Mouse (Mus musculus) ES-E14 (cell line): ENCODE measurements around the gene Prelid3b. TPM values are rescaled to one million over a fixed set of nuclear protein-coding genes. Genes with fewer than 3 reads are reported as not detected.

Experiments
- DNase-seq: peaks from one replicate; pipeline ENCODE4 v3.0.0-alpha.2; 2013; ENCODE audit warnings: low read depth, low spot score
- H3K27ac ChIP-seq: 2 replicates; pipeline ENCODE4 v1.5.1; 2012; ENCODE audit warnings: low read depth, mild to moderate bottlenecking, low read length, moderate library complexity, mixed read lengths; ENCODE audit not compliant: poor library complexity, insufficient read depth, severe bottlenecking
- H3K36me3 ChIP-seq: 2 replicates; pipeline ENCODE4 v1.6.1; 2012; ENCODE audit warnings: mild to moderate bottlenecking, low read length, moderate library complexity, mixed read lengths; ENCODE audit not compliant: control insufficient read depth, poor library complexity, insufficient read depth, severe bottlenecking
- H3K4me1 ChIP-seq, 2 experiments: fragments of 150-350 bp in 1 of 2; sonication (generic) in 1 of 2; 2 replicates each; pipeline ENCODE4 v1.6.1; 2012; ENCODE audit warnings: low read length in 2 of 2, mild to moderate bottlenecking in 1 of 2, mixed read lengths in 1 of 2; ENCODE audit not compliant: control insufficient read depth in 2 of 2, insufficient read depth in 2 of 2, poor library complexity in 1 of 2
- H3K4me3 ChIP-seq, 2 experiments: fragments of 150-350 bp in 1 of 2; sonication (generic) in 1 of 2; 2 replicates each; pipeline ENCODE4 v1.5.1; 2012; ENCODE audit warnings: low read length in 2 of 2, low read depth in 1 of 2, mild to moderate bottlenecking in 1 of 2, mixed read lengths in 1 of 2; ENCODE audit not compliant: insufficient read depth in 1 of 2, poor library complexity in 1 of 2, severe bottlenecking in 1 of 2
- H3K9ac ChIP-seq: 2 replicates; pipeline ENCODE4 v1.6.1; 2012; ENCODE audit warnings: low read depth, mild to moderate bottlenecking, low read length, mixed read lengths; ENCODE audit not compliant: poor library complexity, insufficient read depth, severe bottlenecking
- H3K9me3 ChIP-seq: fragments of 150-350 bp; sonication (generic); 2 replicates; pipeline ENCODE4 v1.6.1; 2012; ENCODE audit warnings: low read depth, mild to moderate bottlenecking, low read length; ENCODE audit not compliant: control insufficient read depth, insufficient read depth
- CHD2 ChIP-seq: IDR thresholded peaks from 2 replicates; pipeline ENCODE4 v1.6.1; 2014; ENCODE audit warnings: mild to moderate bottlenecking, low read depth, low read length, inconsistent platforms
- HCFC1 ChIP-seq: IDR thresholded peaks from 2 replicates; pipeline ENCODE4 v1.6.1; 2012; ENCODE audit warnings: low read length, inconsistent platforms, borderline replicate concordance; ENCODE audit not compliant: insufficient read depth
- MAFK ChIP-seq: IDR thresholded peaks from 2 replicates; pipeline ENCODE4 v1.6.1; 2014; ENCODE audit warnings: mild to moderate bottlenecking, low read depth, low read length, inconsistent platforms; ENCODE audit not compliant: insufficient read depth
- ZC3H11A ChIP-seq: IDR thresholded peaks from 2 replicates; pipeline ENCODE4 v1.6.1; 2012; ENCODE audit warnings: low read depth, mild to moderate bottlenecking, inconsistent platforms, low read length, borderline replicate concordance
- ZNF384 ChIP-seq: IDR thresholded peaks from 2 replicates; pipeline ENCODE4 v1.6.1; 2012; ENCODE audit warnings: low read depth, low read length, inconsistent platforms
- in situ Hi-C, 2 experiments: fragments of 600-800 bp; cut with MboI; formaldehyde crosslinking; loops; one replicate each; pipeline ENCODE4 v1.15.1; 2025; ENCODE audit warnings: low sequenced_read_pairs in 2 of 2, inconsistent platforms in 1 of 2; ENCODE audit not compliant: unreplicated experiment in 2 of 2
- total RNA-seq: library from RNA; depleted of rRNA; stranded (reverse); fragments of 300-350 nt; gene quantifications from 2 replicates; pipeline ENCODE4 v1.2.3, GENCODE M21; 2012

Prelid3b gene
- total RNA-seq, 1 experiment, result 63.4 TPM

DNA sequence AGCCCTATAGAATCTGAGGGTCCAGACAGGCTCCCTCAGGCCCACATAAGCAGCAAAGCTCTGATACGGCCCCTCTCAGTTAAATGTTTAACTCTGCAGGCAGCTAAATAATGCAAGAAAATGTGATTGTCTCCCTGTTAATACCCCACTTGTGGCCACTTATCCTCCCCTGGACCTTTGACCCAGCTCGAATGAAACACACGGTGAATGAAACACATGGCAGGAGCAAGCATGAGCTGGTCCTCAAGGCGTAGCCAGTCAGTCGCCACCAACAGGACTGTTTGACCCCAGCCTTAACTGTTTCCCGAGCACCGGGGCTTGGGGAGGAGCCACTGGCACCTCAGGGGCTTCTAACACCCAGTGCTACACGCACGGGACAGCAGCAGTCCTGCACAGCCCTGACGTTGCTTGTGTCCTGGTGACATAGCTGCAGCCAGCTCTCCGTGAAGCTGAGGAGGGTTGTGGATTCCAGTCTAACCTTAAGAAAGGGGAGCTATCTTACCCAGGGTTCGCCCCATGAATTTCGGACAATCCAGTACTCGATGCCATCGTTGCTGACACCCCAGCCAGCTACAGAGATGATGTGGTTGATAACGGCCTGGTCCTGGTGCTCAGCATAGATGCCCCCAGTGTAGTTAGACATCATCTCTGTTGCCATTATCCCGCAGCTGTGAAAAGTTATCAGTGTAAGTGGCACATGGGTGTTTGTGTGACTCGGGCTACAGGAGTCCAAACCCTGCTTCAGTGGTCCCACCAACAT lies 44.6 kb downstream of the Prelid3b start:
- Histone ChIP-seq H3K4me1 (no peaks in the 10 kb centered on the region; a peak in 1 of 4 replicates), H3K9ac (no peak overlapping the region), H3K36me3 (peaks cover 67% of the 10 kb centered on the region), H3K4me3 (no peak overlapping the region), H3K27ac (no peak overlapping the region), H3K9me3 (no peaks in the 10 kb centered on the region)
- no peak for TF ChIP-seq HCFC1
- TF ChIP-seq CHD2, result no peak
- no peak for TF ChIP-seq ZNF384
- TF ChIP-seq MAFK, result no peak
- no peak for TF ChIP-seq ZC3H11A
- no peak for DNase-seq
- in situ Hi-C loops, result no loop called here

DNA sequence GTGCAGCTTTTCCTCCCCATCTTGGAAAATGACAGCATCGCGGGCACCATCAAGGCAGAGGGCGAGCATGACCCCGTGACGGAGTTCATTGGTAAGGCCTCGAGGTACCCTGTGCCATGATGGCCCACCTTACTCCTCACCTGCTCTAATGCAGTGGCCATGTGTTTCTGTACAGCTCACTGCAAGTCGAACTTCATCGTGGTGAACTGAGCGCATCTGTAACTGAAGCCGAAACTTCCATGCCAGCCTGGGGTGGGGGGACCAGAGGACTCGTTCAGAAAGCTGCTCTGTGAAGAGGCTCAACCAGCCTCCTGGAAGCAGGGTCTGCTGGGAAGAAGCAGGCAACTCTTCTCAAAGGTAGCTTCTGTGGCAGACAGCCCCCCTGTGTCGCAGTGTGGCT lies 46.0 kb downstream of the Prelid3b start:
- no peaks in the 10 kb centered on the region for H3K9me3 ChIP-seq
- H3K27ac ChIP-seq, result no peak overlapping the region
- H3K36me3 ChIP-seq, result peaks cover 71% of the 10 kb centered on the region
- no peak overlapping the region for H3K4me3 ChIP-seq
- in situ Hi-C loops, result no loop called here
- DNase-seq, result no peak
- H3K9ac ChIP-seq, result no peak overlapping the region
- TF ChIP-seq HCFC1, result no peak
- TF ChIP-seq MAFK, result no peak
- TF ChIP-seq CHD2, result no peak
- no peak for TF ChIP-seq ZC3H11A
- TF ChIP-seq ZNF384, result no peak
- H3K4me1 ChIP-seq, result no peaks in the 10 kb centered on the region

DNA sequence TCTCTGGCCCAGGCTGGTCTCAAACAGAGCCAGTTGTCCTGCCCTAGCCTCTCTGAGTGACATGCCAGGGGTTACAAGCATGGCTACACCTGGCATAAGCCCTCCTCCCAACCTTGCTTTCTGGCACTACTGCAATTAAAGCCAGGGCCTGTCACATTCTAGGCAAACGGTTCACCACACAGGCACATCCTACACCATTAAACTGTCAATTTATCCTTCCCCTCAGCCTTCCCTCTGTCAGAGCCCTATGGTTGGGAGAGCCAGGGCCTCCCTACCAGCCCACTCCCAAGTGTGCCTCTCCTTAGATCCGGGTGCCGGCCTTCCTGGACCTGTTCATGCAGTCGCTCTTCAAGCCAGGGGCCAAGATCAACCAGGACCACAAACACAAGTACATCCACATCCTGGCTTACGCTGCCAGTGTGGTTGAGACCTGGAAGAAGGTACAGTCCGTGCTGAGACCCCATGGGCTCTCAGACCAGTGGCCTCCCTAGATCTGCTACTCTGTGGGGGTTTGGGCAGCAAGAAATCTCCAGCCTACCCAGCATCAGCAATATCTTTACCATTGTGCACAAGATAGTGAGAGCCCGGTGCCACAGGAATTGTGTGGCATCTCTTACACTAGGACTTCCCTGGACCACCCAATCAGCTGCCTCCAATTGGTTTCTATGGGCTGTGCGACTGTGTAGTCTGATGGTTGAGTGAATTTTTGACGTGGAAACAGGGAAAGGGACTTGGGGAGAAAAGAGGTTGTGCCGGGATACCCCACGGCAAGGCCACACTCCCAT lies 48.4 kb downstream of the Prelid3b start:
- Histone ChIP-seq H3K9me3 (no peaks in the 10 kb centered on the region), H3K4me1 (no peaks in the 10 kb centered on the region), H3K4me3 (no peak overlapping the region), H3K36me3 (peaks cover 72% of the 10 kb centered on the region), H3K9ac (no peak overlapping the region), H3K27ac (no peak overlapping the region)
- DNase-seq, result no peak
- in situ Hi-C loops, result no loop called here
- TF ChIP-seq HCFC1 (no peak), ZC3H11A (no peak), MAFK (no peak), CHD2 (no peak), ZNF384 (no peak)

DNA sequence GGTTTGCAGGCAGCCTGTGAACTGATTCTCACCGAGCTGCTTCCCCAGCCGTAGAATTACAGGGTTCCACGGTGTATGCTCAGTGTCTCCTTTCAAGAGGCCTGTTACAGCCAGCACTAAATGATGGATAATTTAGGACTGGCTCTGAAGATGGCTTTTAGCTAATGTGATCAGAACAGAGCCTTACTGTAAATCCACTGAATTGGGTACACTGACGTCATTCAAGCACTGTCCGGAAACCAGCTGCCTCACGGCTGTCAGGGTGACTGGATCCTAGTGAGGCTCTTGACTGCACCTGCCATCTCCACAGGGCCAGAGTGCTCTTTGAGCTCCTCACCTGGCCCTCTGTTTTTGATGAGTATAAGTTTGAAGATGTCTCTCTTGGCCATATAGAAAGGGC lies 51.8 kb downstream of the Prelid3b start:
- H3K4me1 ChIP-seq, result no peaks in the 10 kb centered on the region
- no peak for DNase-seq
- TF ChIP-seq HCFC1 (no peak), ZNF384 (no peak), MAFK (no peak), CHD2 (no peak), ZC3H11A (no peak)
- H3K9ac ChIP-seq, result no peak overlapping the region
- peaks cover 42% of the 10 kb centered on the region for H3K36me3 ChIP-seq
- H3K27ac ChIP-seq, result no peak overlapping the region
- in situ Hi-C loops, result no loop called here
- H3K9me3 ChIP-seq, result no peaks in the 10 kb centered on the region
- no peak overlapping the region for H3K4me3 ChIP-seq
